In genomic region chr17:23546333-23546701, GRCm38 (mm10) we compare ENCODE assay signal across 8 mouse cellular contexts. TPM values are rescaled to one million over a fixed set of nuclear protein-coding genes. Genes with fewer than 3 reads are reported as not detected.
DNase-seq lines count a peak whose midpoint lies in the region; ATAC-seq and TF ChIP-seq lines count a peak whose summit lies in the region.

No protein-coding gene starts in this region.

- H3K27ac ChIP-seq in intestine, postnatal 0 days (ENCODE audit: low read depth, low read length): peak overlapping the region; percentile 90
- peak overlapping the region; percentile 90 for H3K27ac ChIP-seq in limb, embryonic 15.5 days
- H3K27ac ChIP-seq in midbrain, embryonic 16.5 days (ENCODE audit: low read length): 0 out of 2 replicates have a peak overlapping the region, but pooled peaks have one; percentile 59

- H3K9me3 ChIP-seq in intestine, postnatal 0 days (ENCODE audit: control insufficient read depth): no peaks in the 10 kb centered on the region
- no peaks in the 10 kb centered on the region for H3K9me3 ChIP-seq in limb, embryonic 15.5 days
- H3K9me3 ChIP-seq in midbrain, embryonic 16.5 days (replicated peaks; ENCODE audit: control insufficient read depth, low read length, poor library complexity, severe bottlenecking): no peaks in the 10 kb centered on the region

- ATAC-seq in intestine, postnatal 0 days: peak; percentile 23; the same call in 1 of the 2 replicates
- peak; percentile 36; the same call in 1 of the 2 replicates for ATAC-seq in limb, embryonic 15.5 days (ENCODE audit: insufficient number of reproducible peaks, low FRiP score, low TSS enrichment, low read depth)
- peak; percentile 30 for ATAC-seq in midbrain, embryonic 16.5 days

- peak overlapping the region; percentile 69 for H3K4me2 ChIP-seq in intestine, postnatal 0 days (replicated peaks; ENCODE audit: low read depth)
- peak overlapping the region; percentile 45 for H3K4me2 ChIP-seq in limb, embryonic 15.5 days
- peak overlapping the region; percentile 58 for H3K4me2 ChIP-seq in midbrain, embryonic 16.5 days (ENCODE audit: low read length)

- intact Hi-C loops in gastrocnemius, postnatal 36 days (cut with DNase I): loop anchor here (10.0 kb wide), 1 partner anchor 352 kb away; the partner anchor contains the start of gene Zfp40

- H3K36me3 ChIP-seq in intestine, postnatal 0 days (ENCODE audit: control insufficient read depth, insufficient read depth): no peaks in the 10 kb centered on the region
- no peaks in the 10 kb centered on the region for H3K36me3 ChIP-seq in limb, embryonic 15.5 days
- H3K36me3 ChIP-seq in midbrain, embryonic 16.5 days (ENCODE audit: control insufficient read depth, insufficient read depth, low read length): no peaks in the 10 kb centered on the region

- H3K4me3 ChIP-seq in intestine, postnatal 0 days (ENCODE audit: low read depth, low read length): peak overlapping the region; percentile 88
- peak overlapping the region; percentile 69 for H3K4me3 ChIP-seq in limb, embryonic 15.5 days
- H3K4me3 ChIP-seq in midbrain, embryonic 16.5 days (ENCODE audit: low read depth, low read length): peak overlapping the region; percentile 56

- peak; percentile 75 for DNase-seq in urinary bladder, postnatal 14 days (ENCODE audit: low spot score)
- DNase-seq in urinary bladder, adult 2 months (ENCODE audit: low spot score): no peak
- DNase-seq in embryo, embryonic 11 days: peak; percentile 86
- DNase-seq in gastrocnemius, postnatal 36 days: peak; percentile 55 to 79
- DNase-seq in spleen, postnatal 10 days (ENCODE audit: low spot score in 2 of 2): peak; percentile 75 to 78

- TF ChIP-seq CTCF in intestine, postnatal 0 days (IDR thresholded peaks at IDR 0.05; ENCODE audit: low read depth): no peak

- H3K4me1 ChIP-seq in intestine, postnatal 0 days (replicated peaks; ENCODE audit: control insufficient read depth, insufficient read depth, low read length): no peaks in the 10 kb centered on the region; the same call in 1 of the 2 replicates
- H3K4me1 ChIP-seq in limb, embryonic 15.5 days: peaks cover 20% of the 10 kb centered on the region
- H3K4me1 ChIP-seq in midbrain, embryonic 16.5 days (ENCODE audit: control insufficient read depth, insufficient read depth, low read length): peaks cover under 1% of the 10 kb centered on the region; the same call in 1 of the 2 replicates

- under 1% methylated on average over 20 of the region's 20 CpGs for WGBS in intestine, postnatal 0 days
- WGBS in limb, embryonic 15.5 days: 2% methylated on average over 20 of the region's 20 CpGs
- WGBS in midbrain, embryonic 16.5 days: 2% methylated on average over 20 of the region's 20 CpGs

- peak overlapping the region; percentile 82 for H3K9ac ChIP-seq in intestine, postnatal 0 days (ENCODE audit: low read depth, low read length)
- H3K9ac ChIP-seq in limb, embryonic 15.5 days: peak overlapping the region; percentile 66
- H3K9ac ChIP-seq in midbrain, embryonic 16.5 days (ENCODE audit: low read depth, low read length): peak overlapping the region; percentile 63; the same call in 1 of the 2 replicates

- no peaks in the 10 kb centered on the region for H3K27me3 ChIP-seq in intestine, postnatal 0 days (replicated peaks; ENCODE audit: control insufficient read depth, insufficient read depth, low read length)
- peaks cover 4% of the 10 kb centered on the region for H3K27me3 ChIP-seq in limb, embryonic 15.5 days
- H3K27me3 ChIP-seq in midbrain, embryonic 16.5 days (ENCODE audit: control insufficient read depth, insufficient read depth, low read depth, low read length): peaks cover 6% of the 10 kb centered on the region; the same call in 1 of the 2 replicates

RNA-seq across cellular contexts. Expression of gene Zfp213, which starts 17.7 kb away (rescaled TPM):
- 7.6 and 7.8 TPM in 2 replicates for polyA plus RNA-seq in urinary bladder, adult 2 months (2012; rRNA removed)
- total RNA-seq in gastrocnemius, postnatal 36 days (2021): 1 to 10 TPM; 1.8 TPM
- polyA plus RNA-seq in intestine, postnatal 0 days (2015; fragmentation: Nextera tagmentation; extraction: Ambion mirVana): 8.1 and 8.2 TPM in 2 replicates
- polyA plus RNA-seq in limb, embryonic 15.5 days (2015; fragmentation: Nextera tagmentation; extraction: Ambion mirVana): 17.5 and 18.2 TPM in 2 replicates
- polyA plus RNA-seq in midbrain, embryonic 16.5 days (2015; fragmentation: Nextera tagmentation; extraction: Ambion mirVana): 16.0 and 17.9 TPM in 2 replicates

RNA-seq across cellular contexts. Expression of gene Zfp13, which starts 53.0 kb away (rescaled TPM):
- polyA plus RNA-seq in urinary bladder, adult 2 months (2012; rRNA removed): 9.2 and 11.9 TPM in 2 replicates
- 1 to 10 TPM; 1.5 to 1.8 TPM for total RNA-seq in gastrocnemius, postnatal 36 days (2021)
- polyA plus RNA-seq in intestine, postnatal 0 days (2015; fragmentation: Nextera tagmentation; extraction: Ambion mirVana): 3.1 and 3.4 TPM in 2 replicates
- 12.4 and 12.9 TPM in 2 replicates for polyA plus RNA-seq in limb, embryonic 15.5 days (2015; fragmentation: Nextera tagmentation; extraction: Ambion mirVana)
- polyA plus RNA-seq in midbrain, embryonic 16.5 days (2015; fragmentation: Nextera tagmentation; extraction: Ambion mirVana): 28.4 and 29.4 TPM in 2 replicates

RNA-seq across cellular contexts. Expression of gene Zscan10, which starts 54.3 kb away (rescaled TPM):
- polyA plus RNA-seq in urinary bladder, adult 2 months (2012; rRNA removed): 0.04 TPM in 2 replicates
- not detected for total RNA-seq in gastrocnemius, postnatal 36 days (2021)
- polyA plus RNA-seq in intestine, postnatal 0 days (2015; fragmentation: Nextera tagmentation; extraction: Ambion mirVana): not detected in 2 replicates
- 0.16 and 0.18 TPM in 2 replicates for polyA plus RNA-seq in limb, embryonic 15.5 days (2015; fragmentation: Nextera tagmentation; extraction: Ambion mirVana)
- not detected in 2 replicates for polyA plus RNA-seq in midbrain, embryonic 16.5 days (2015; fragmentation: Nextera tagmentation; extraction: Ambion mirVana)
